Mouse (Mus musculus) mouse embryonic stem cell (cell line): ENCODE measurements at regions not wholly inside any gene's neighbourhood (a gene's known extent, or its start where the extent isn't known, plus 50 kb on each side); places are given as distances from the start of the nearest gene placed in this dataset.

Experiments used
- in situ Hi-C, 2 experiments: fragments of 300-500 bp; cut with MboI; formaldehyde crosslinking; loops; 1 replicate in 1 of 2; 3 replicates in 1 of 2; pipeline ENCODE4 v1.14.3; 2019 to 2020; ENCODE audit warnings: low sequenced_read_pairs in 2 of 2, low pct_unique_long_range_greater_than_20kb in 1 of 2, mixed read lengths in 1 of 2; ENCODE audit not compliant: unreplicated experiment in 1 of 2

DNA sequence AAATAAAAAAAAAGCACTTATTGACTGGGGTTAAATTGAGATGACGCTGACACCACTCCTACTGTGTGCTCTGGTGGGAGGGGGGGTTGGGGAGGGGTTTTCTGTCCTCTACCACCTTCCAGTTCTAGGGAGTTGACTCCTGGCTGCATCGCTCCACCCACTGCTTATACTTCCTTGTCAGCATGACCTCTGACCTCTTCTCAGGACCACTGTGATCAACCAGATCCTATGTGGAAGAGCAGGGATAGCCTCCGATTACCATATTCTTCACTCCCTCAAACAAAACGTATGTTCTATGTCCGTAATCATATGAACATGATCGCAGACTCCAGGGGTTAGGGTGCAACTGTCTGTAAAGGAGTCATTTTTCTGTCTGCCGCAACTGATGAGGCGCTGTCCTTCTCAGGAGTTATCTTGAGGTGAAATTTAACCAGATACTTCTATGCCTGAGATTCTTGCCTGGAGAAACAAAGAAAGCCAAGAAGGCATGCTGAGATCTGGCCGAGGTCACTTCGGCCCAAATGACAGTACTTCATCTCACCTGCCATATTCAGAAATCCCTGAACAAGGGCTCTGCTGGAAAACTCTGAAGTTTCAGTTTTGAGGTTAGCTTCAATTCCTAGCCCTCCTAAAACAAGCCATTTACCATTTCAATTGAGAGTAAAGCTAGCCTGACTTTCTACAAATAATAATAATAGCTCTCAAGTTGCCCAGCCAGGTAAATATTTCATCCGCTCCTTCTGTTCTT lies 160.3 kb upstream of the Tll1 start:
- in situ Hi-C loops, result no loop called here

DNA sequence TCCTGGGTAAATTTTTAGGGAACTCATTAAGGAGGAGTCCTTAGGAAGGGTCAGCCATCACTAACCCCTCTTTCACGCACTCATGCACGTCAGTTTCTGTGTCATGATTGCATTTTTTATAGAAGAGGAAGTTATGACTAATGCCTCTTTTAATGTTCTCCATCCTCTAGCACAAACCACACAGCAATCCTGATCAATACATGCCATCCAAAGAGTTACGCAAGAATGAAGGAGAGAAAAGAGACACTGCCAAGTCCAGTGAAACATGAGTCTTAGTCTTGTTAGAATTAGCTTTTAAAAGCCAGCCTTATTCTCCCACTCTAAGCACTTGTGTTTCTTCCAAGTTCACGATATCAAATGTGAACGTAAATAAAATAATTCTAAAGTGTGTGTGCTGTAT lies 151.0 kb upstream of the Tll1 start:
- in situ Hi-C loops, result no loop called here

DNA sequence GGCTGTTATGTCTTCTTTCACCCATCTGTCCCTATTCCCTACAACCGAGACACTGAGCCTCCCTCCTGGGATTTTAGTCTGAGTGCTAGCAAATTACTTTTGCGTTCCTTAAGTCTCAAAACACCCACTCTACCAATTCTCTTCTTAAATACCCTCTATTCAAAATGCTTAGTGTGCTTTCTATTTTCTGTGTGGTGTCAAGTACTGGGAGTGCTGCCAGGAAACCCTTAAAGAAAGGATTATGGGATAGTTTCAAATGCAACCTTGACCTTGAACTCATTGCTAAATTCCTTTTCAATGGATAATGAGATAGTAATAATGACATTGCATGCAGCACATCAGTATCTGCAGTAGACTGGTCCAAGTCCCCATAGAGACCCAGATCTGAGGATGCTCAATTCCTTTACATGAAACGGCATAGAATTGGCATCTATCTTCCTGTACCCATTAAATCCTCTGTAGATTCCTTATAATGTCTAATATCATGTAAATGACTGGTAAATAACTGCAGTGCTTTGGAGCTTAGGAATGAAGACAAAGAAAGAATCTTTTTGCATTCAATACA lies 142.1 kb upstream of the Tll1 start:
- in situ Hi-C loops, result no loop called here

- in situ Hi-C loops, result no loop called here
Observed at GRCm38 (mm10) chr8:64347490-64347889, 141.4 kb upstream of the Tll1 start.

DNA sequence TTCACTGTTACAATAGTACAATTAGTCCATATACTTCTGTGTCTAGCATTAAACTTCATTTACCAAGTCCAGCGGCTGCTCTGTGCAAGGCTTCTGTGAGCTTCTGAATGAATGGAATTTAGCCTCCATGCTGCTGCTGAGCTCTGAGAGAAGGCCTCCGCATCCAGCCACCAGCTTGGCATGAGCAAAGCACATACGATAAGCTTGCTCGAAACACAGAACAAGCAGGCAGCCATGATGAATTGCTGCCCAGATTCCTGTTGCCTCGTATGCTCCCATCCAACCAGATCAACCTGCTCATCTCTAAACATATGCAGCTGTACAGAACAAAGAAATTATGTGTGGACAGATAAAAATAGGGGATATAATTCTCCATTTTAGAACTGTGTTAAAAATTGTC lies 140.4 kb upstream of the Tll1 start:
- in situ Hi-C loops, result no loop called here

DNA sequence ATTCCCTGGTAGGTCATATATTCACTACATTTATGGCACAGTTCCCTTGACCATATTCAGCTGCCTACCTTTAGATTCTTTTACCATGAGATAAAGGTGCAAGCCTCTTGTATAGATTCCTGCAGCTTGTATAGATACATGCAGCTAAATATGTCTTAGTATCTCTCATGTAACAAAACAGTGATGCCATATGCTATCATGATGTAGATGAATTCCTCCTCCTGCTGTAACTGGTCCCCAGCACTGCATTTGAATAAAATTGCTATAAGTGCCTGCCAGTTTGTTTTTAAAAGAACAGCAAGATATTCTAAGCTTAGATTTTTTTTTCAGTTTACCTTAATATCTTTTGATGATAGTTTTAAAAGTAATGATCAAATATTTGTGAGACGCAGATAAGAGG lies 138.9 kb upstream of the Tll1 start:
- in situ Hi-C loops, result no loop called here

DNA sequence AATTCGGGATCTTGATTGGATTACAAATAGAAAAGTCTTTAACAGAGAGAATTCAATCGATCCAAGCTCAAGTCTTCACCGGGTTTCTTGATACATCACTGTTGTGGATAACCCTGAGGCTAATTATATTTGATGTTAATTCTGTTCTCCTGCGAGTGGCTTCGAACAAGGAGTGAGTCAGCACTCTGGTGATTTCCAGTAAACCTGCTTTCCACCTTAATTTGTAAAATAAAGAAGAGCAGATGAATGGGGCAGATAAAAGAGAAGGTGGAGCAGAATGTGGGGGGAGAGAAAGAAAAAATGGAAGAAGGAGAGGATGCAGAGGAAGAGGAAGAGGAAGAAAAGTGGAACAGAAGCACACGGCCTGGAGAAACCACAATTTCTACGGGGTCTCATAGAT lies 137.5 kb upstream of the Tll1 start:
- in situ Hi-C loops, result no loop called here

- in situ Hi-C loops, result no loop called here
Observed at GRCm38 (mm10) chr8:64342397-64342796, 136.3 kb upstream of the Tll1 start.

DNA sequence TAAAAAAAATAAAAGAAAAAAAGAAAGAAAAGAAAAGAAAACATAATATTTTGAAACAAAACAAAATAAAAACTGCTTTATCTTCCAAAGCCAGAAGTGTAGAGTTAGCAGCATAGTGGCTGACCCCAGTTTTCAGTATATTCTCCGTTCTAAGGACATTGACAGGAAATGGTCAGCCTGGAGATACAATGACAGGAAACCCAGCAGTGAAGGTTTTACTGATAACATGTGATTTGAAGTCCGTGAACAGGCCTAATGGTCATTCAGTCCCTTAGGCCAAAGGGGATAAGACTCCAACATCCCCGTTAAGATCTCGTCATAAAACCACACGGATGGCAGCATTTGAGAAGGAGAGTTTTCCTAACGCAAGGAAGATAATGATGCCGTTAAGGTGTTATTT lies 131.3 kb upstream of the Tll1 start:
- in situ Hi-C loops, result no loop called here

DNA sequence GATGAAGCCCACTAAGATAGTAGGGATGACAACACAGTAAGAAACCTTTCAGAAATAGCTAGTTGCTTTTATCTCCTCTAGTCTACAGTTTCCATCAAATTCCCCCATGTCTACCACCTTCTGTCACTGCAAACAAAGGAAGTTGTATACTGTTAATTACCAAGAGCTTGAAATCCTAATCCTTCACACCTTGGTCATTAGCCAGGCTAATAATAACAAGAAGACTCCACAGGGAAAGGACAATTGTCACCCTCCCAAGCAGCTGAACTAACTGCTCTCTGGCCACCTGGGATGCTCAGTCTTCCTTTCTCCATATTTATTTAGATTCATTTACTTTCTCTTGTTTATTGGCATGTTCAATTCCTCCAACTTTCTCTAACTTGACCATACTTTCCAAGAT lies 130.5 kb upstream of the Tll1 start:
- in situ Hi-C loops, result no loop called here

DNA sequence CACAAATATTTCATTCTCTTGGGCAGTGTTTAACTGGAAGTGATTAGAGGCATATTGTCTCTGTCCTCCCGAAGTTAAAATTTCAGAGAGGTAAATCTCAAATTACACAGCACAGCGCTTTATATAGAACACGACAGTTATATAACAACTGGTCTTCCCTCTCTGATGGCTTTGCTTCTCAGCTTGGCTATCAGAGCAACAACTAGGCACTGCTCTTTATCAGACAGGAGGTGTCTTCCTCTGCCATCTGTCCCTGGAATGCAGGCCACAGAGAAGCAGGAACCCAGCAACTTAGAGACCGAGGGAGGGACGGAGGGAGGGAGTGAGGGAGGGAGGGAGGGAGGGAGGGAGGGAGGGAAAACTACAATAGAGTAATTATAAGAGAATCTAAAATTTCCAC lies 129.4 kb upstream of the Tll1 start:
- in situ Hi-C loops, result no loop called here

DNA sequence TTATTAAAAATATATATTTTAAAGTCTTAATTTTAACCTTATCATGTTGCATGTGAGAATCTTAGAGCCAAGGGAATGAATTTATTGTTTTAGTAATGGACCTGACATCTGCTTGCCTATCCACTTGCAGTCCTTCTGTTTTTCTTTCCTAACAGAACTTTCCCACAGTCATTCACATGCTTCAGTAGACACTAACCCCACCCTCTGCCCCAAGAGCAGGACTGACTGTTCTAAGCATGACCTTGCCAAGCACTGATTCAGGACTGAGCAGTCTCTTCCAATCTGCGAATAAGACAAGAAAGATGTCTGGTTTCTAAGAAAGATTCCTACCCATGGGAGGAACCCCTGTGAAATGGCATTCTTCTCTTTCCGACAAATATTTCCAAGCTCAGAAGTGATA lies 117.9 kb upstream of the Tll1 start:
- in situ Hi-C loops, result no loop called here

- in situ Hi-C loops, result no loop called here
Observed at GRCm38 (mm10) chr8:64320343-64320742, 114.3 kb upstream of the Tll1 start.

GRCm38 (mm10) chr8:64319220-64319820 lies 113.2 kb upstream of the Tll1 start:
- in situ Hi-C loops, result no loop called here

DNA sequence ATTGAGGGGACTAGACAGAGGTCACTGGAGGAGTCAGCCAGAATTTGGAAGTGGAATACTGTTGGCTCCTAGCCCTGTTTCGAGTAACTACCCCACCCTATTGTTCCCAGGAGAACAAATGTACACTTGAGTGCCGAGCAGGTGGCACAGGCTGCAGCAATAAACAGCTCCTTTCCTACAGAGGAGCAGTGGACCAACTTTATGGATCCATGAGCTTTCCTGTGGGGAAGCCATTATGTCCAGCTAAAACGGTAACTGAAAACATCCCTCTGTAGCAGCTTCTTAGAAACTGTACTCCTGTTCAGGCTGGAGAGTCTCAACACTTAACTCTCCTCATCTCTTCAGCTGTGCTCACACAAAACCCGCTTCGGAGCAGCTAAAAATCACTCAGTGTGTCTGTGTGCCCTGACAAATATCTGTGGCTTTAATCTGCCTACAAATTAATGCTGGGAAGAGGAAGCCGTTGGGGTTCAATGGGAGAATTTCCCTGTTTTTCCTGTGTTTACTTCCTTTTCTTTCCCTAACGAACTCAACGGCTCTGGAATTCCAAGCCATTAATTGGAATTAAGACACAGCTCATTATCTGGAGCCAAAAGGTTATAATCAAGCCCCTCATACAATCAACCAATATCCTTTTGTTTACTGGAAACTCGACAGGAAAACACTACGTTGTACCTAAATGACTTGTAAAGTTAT lies 112.6 kb upstream of the Tll1 start:
- in situ Hi-C loops, result no loop called here

DNA sequence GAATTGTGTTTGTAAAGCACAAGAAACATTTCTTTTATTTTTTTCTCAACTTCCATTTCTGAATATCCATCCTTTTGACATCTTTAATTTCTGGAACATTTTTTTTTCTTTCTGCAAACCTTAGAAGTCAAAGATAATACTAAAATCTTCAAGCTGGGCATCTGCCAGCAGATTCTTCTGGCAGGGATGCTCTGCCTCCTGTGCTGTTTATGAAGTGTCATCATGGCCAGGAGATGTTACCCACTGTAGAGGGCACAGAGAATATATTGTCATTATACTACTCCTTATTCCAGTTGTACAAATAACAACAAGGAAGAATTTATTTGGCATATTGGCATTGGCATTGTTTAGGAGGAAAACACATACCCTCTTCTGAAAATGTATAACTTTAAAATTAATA lies 111.7 kb upstream of the Tll1 start:
- in situ Hi-C loops, result no loop called here

DNA sequence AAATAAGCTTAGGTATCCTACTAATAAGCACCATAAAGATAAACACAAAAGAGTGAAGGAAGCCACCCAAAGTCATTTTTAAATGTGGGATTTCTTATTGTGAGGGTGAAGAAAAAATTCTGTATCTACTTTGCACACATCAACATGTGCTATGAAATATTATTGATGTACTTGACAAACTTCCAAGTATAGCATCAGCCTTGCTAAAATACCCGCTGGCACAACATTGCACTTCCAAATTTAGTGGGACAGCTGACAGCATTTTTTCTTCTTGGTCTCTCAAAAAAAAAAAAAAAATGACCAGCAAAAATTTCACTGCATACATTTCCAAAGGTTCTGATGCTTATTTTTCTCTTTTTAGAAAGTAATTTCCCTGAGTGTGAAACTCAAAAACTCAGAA lies 101.9 kb upstream of the Tll1 start:
- in situ Hi-C loops, result no loop called here

DNA sequence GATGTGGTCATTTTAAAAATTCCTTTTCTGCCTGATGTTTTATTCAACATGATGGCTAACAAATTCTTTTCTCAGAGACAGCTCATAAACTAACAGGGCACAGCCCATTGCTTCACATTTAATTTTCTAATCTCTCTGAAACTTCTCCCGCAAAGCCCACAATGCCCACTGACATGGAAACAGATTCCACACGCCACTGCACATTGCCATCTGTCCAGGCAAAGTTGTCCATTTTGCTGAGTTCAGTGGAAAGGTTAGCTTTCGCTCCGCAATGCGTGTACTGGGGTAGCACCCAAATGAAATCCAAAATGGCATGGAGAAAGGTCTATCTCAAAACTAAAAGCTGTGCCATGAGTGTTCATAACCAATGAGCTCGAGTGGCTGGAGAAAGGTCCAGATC lies 76.7 kb upstream of the Tll1 start:
- in situ Hi-C loops, result no loop called here

DNA sequence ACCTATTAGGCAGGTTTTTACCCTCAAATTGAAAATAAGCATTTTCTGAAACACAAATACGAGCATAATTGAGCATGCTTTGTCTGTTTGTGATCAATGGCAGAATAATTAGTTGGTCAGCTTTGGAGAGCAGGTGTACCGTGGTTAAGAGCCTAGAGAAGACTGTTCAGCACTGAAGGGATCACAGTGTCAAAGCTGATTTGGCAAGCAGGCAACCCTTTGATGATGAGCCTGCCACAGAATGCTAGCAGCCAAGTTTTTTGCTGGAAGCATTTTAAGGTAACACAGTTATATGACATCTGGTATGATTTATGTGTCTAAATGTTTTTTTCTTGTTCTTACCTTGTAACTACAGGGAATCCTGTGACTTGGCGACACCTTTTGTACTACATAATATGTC lies 75.5 kb upstream of the Tll1 start:
- in situ Hi-C loops, result no loop called here

- in situ Hi-C loops, result no loop called here
Observed at GRCm38 (mm10) chr8:64280391-64280790, 74.3 kb upstream of the Tll1 start.
